Mouse (Mus musculus) MEL-GATA-1-ER (cell line): ENCODE measurements around the gene Donson.

Experiments
- DNase-seq: peaks from one replicate; pipeline ENCODE4 v3.0.0-alpha.2; 2012; ENCODE audit warnings: low read depth; ENCODE audit errors: extremely low read depth

Gene Donson

GRCm38 (mm10) chr16:91689791-91690190 lies 1.2 kb upstream of the Donson start:
- DNase-seq, result peak; percentile 49

- no peak for DNase-seq
Measured at GRCm38 (mm10) chr16:91688023-91688618, 449 bp downstream of the Donson start.

- DNase-seq, result no peak
Measured at GRCm38 (mm10) chr16:91686369-91686768, 2.2 kb downstream of the Donson start.

GRCm38 (mm10) chr16:91685526-91685925 lies 3.0 kb downstream of the Donson start:
- DNase-seq, result no peak

GRCm38 (mm10) chr16:91680656-91681055 lies 7.9 kb downstream of the Donson start:
- DNase-seq, result no peak

GRCm38 (mm10) chr16:91678147-91678911 lies 10.2 kb downstream of the Donson start:
- no peak for DNase-seq

GRCm38 (mm10) chr16:91674500-91674899 lies 14.1 kb downstream of the Donson start:
- DNase-seq, result no peak

- no peak for DNase-seq
Measured at GRCm38 (mm10) chr16:91663795-91664194, 24.8 kb downstream of the Donson start.

- no peak for DNase-seq
Measured at GRCm38 (mm10) chr16:91662336-91662735, 26.2 kb downstream of the Donson start.

GRCm38 (mm10) chr16:91661397-91661796 lies 27.2 kb downstream of the Donson start:
- DNase-seq, result no peak

GRCm38 (mm10) chr16:91659798-91660197 lies 28.8 kb downstream of the Donson start:
- DNase-seq, result no peak

- DNase-seq, result no peak
Measured at GRCm38 (mm10) chr16:91658471-91658870, 30.1 kb downstream of the Donson start.

GRCm38 (mm10) chr16:91657285-91657684 lies 31.3 kb downstream of the Donson start:
- no peak for DNase-seq

GRCm38 (mm10) chr16:91655285-91655684 lies 33.3 kb downstream of the Donson start:
- DNase-seq, result no peak

- DNase-seq, result no peak
Measured at GRCm38 (mm10) chr16:91652191-91652590, 36.4 kb downstream of the Donson start.

- no peak for DNase-seq
Measured at GRCm38 (mm10) chr16:91649781-91650180, 38.8 kb downstream of the Donson start.

GRCm38 (mm10) chr16:91649246-91649645 lies 39.3 kb downstream of the Donson start:
- no peak for DNase-seq

- DNase-seq, result peak; percentile 29
Measured at GRCm38 (mm10) chr16:91648220-91648550, 40.4 kb downstream of the Donson start.

GRCm38 (mm10) chr16:91647461-91648219 lies 40.9 kb downstream of the Donson start, which contains the start of gene Son:
TSS of gene Son (plus strand) at chr16:91647506.
- DNase-seq, result peak; percentile 93

GRCm38 (mm10) chr16:91646681-91647419 lies 41.7 kb downstream of the Donson start, which contains the start of gene Gart:
TSS of gene Gart (minus strand) at chr16:91646952.
- DNase-seq, result peak; percentile 73

- DNase-seq, result peak; percentile 72
Measured at GRCm38 (mm10) chr16:91645995-91646602, 42.5 kb downstream of the Donson start.
